Mouse (Mus musculus) limb, embryonic 12.5 days (tissue): Measurements from ENCODE around the gene Ddo. TPM values are rescaled to one million over a fixed set of nuclear protein-coding genes. Genes with fewer than 3 reads are reported as not detected.

ENCODE experiments used
- ATAC-seq: fragments of 200-750 bp; cut with Nextera tagmentation; 2 replicates; pipeline ENCODE4 v1.8.0; 2017; ENCODE audit warnings: low read depth, moderate TSS enrichment; ENCODE audit not compliant: insufficient number of reproducible peaks, insufficient read depth, low FRiP score, low TSS enrichment
- H3K27ac ChIP-seq: fragments of 300-500 bp; sonication (generic); 2 replicates; pipeline ENCODE4 v1.5.1; 2016; ENCODE audit warnings: mild to moderate bottlenecking, moderate library complexity
- H3K27me3 ChIP-seq: fragments of 300-500 bp; sonication (generic); 2 replicates; pipeline ENCODE4 v1.6.1; 2016; ENCODE audit warnings: mild to moderate bottlenecking, moderate library complexity
- H3K36me3 ChIP-seq: fragments of 300-500 bp; sonication (generic); 2 replicates; pipeline ENCODE4 v1.6.1; 2016; ENCODE audit warnings: mild to moderate bottlenecking, moderate library complexity
- H3K4me1 ChIP-seq: fragments of 300-500 bp; sonication (generic); replicated peaks from 2 replicates; pipeline ENCODE4 v1.6.1; 2016
- H3K4me2 ChIP-seq: fragments of 300-500 bp; sonication (generic); 2 replicates; pipeline ENCODE4 v1.6.1; 2016; ENCODE audit warnings: mild to moderate bottlenecking, moderate library complexity
- H3K4me3 ChIP-seq: fragments of 300-500 bp; sonication (generic); replicated peaks from 2 replicates; pipeline ENCODE4 v1.5.1; 2016; ENCODE audit warnings: mild to moderate bottlenecking
- H3K9ac ChIP-seq: fragments of 300-500 bp; sonication (generic); replicated peaks from 2 replicates; pipeline ENCODE4 v1.6.1; 2016; ENCODE audit warnings: mild to moderate bottlenecking, moderate library complexity
- H3K9me3 ChIP-seq: fragments of 300-500 bp; sonication (generic); 2 replicates; pipeline ENCODE4 v1.6.1; 2016; ENCODE audit warnings: mild to moderate bottlenecking, moderate library complexity
- WGBS: fragments of 180-500 bp; shearing (Covaris S2); methylation state at CpG from one replicate; pipeline ENCODE4 v1.1.7; 2016; 5-methylcytosine and 5-hydroxymethylcytosine counted together
- polyA plus RNA-seq: library from polyadenylated mRNA; unstranded; fragments of >200 nt; fragmentation: Nextera tagmentation; extraction: Ambion mirVana; gene quantifications from 2 replicates; pipeline ENCODE4 v1.2.1, GENCODE M21; 2016

Gene Ddo
- polyA plus RNA-seq, 1 experiment from 2014 or later = not detected

- Histone ChIP-seq H3K9ac (no peak overlapping the region), H3K27ac (no peak overlapping the region), H3K4me3 (no peak overlapping the region), H3K27me3 (peaks cover 4% of the 10 kb centered on the region; the same call in 1 of the 2 replicates), H3K4me2 (no peak overlapping the region), H3K4me1 (peaks cover 12% of the 10 kb centered on the region; the same call in 1 of the 2 replicates), H3K9me3 (no peaks in the 10 kb centered on the region), H3K36me3 (no peaks in the 10 kb centered on the region)
- no peak for ATAC-seq
- WGBS = 88% methylated on average over 7 of the region's 7 CpGs
Measured at GRCm38 (mm10) chr10:40684326-40684725, 54.5 kb downstream of the Ddo start.

- no peaks in the 10 kb centered on the region for H3K36me3 ChIP-seq
- no peaks in the 10 kb centered on the region for H3K9me3 ChIP-seq
- no peak overlapping the region for H3K4me2 ChIP-seq
- H3K9ac ChIP-seq = no peak overlapping the region
- 64% methylated on average over 8 of the region's 8 CpGs for WGBS
- H3K4me3 ChIP-seq = no peak overlapping the region
- ATAC-seq = no peak
- H3K4me1 ChIP-seq = peaks cover 12% of the 10 kb centered on the region; the same call in 1 of the 2 replicates
- peaks cover 4% of the 10 kb centered on the region; the same call in 1 of the 2 replicates for H3K27me3 ChIP-seq
- no peak overlapping the region for H3K27ac ChIP-seq
Measured at GRCm38 (mm10) chr10:40685641-40686040, 55.8 kb downstream of the Ddo start.

DNA sequence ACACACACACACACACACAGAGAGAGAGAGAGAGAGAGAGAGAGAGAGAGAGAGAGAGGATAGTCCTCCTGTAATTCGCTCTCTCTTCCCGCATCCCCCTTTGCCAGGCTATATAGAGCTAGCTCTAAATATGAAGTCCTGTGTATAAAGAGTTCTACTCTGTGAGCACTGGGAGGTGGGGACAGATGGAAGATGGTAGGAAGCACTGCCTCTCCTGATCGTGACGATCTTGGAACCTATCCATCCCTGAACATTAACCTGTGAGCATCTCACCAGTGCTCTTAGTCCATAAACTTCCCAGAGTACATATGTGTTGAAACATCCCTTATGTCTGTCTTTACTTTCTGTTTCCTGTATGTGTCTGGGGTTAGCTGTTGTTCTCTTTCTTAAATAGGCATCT is 57.2 kb downstream of the Ddo start:
- Histone ChIP-seq H3K9ac (no peak overlapping the region), H3K36me3 (no peaks in the 10 kb centered on the region), H3K27me3 (peaks cover 4% of the 10 kb centered on the region; the same call in 1 of the 2 replicates), H3K4me2 (no peak overlapping the region), H3K9me3 (no peaks in the 10 kb centered on the region), H3K4me3 (no peak overlapping the region), H3K4me1 (peaks cover 12% of the 10 kb centered on the region; the same call in 1 of the 2 replicates), H3K27ac (no peak overlapping the region)
- 89% methylated on average over 4 of the region's 4 CpGs for WGBS
- ATAC-seq = no peak

DNA sequence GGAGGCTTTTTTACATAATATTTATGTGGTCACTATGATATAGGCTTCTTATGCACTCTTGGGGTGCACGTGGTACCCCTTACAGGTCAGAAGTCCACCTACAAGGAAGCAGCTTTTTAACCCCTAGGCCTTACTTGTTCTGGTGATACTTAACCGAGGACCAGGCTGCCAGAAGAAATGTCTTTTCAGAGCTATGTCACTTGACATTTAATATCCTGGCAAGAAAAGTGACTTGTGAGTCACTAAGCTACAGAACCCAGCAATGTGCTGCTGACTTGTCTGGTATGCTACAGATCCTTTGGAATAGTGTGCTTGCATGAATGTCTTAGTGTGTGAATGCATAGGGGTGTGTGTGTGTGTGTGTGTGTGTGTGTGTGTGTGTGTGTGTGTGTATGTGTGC is 57.6 kb downstream of the Ddo start:
- Histone ChIP-seq H3K9me3 (no peaks in the 10 kb centered on the region), H3K9ac (no peak overlapping the region), H3K27ac (no peak overlapping the region), H3K4me1 (peaks cover 12% of the 10 kb centered on the region; the same call in 1 of the 2 replicates), H3K27me3 (peaks cover 4% of the 10 kb centered on the region; the same call in 1 of the 2 replicates), H3K36me3 (no peaks in the 10 kb centered on the region), H3K4me2 (no peak overlapping the region), H3K4me3 (no peak overlapping the region)
- 67% methylated on average over 2 of the region's 2 CpGs for WGBS
- ATAC-seq = no peak

DNA sequence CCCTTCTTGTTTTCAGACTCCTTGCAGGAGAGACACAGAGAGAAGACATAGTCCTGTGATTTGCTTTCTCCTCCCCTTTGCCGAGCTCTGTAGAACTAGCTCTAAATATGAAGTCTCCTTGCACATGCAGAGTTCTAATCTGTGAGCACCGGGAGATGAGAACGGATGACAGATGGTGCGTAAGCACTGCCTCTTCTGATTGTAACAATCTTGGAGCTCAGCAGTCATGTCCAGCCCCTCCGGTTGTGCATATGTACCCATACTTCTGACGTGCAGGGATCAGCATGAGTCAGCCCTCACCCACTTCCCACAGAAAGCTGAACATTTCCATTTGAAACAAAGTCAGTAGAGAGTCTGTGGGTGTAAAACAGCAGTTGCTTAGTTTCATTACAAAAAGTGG is 58.5 kb downstream of the Ddo start:
- peaks cover 5% of the 10 kb centered on the region; the same call in 1 of the 2 replicates for H3K4me1 ChIP-seq
- WGBS = 82% methylated on average over 6 of the region's 6 CpGs

GRCm38 (mm10) chr10:40688873-40689272 is 59.1 kb downstream of the Ddo start:
- no peaks in the 10 kb centered on the region for H3K9me3 ChIP-seq
- H3K4me2 ChIP-seq = no peak overlapping the region
- no peaks in the 10 kb centered on the region for H3K36me3 ChIP-seq
- no peak overlapping the region for H3K27ac ChIP-seq
- no peak overlapping the region for H3K4me3 ChIP-seq
- peaks cover 1% of the 10 kb centered on the region; the same call in 1 of the 2 replicates for H3K4me1 ChIP-seq
- peaks cover 4% of the 10 kb centered on the region; the same call in 1 of the 2 replicates for H3K27me3 ChIP-seq
- WGBS = 50% methylated on average over 1 of the region's 1 CpGs
- no peak overlapping the region for H3K9ac ChIP-seq
- no peak for ATAC-seq

More for the DNA sequence above, 58.5 kb downstream of the Ddo start:
- Histone ChIP-seq H3K4me3 (no peak overlapping the region), H3K9ac (no peak overlapping the region), H3K27ac (no peak overlapping the region), H3K27me3 (peaks cover 4% of the 10 kb centered on the region; the same call in 1 of the 2 replicates), H3K9me3 (no peaks in the 10 kb centered on the region), H3K36me3 (no peaks in the 10 kb centered on the region), H3K4me2 (no peak overlapping the region)
- ATAC-seq = no peak

DNA sequence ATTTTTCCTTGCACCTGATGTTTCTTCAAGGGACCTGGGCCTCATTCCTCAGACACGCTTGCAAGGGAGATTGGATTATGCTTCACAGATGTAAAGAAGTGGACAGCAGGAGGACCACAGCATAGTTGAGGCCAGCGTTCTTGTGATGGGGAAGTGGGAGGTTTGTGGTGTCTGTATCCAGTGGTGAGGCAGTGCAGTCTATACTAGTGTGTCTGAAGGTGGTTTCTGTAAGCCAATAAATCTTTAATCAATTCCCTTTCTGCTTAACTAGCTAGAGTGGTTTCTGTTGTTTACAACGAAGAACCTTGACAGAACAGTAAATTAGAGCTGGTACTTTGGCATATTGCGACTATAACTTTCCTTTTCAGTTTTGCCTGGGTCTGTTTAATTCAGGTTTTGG is 68.8 kb downstream of the Ddo start:
- whole genome bisulfite sequencing = 54% methylated on average over 4 of the region's 4 CpGs
- no peaks in the 10 kb centered on the region for H3K9me3 ChIP-seq
- no peak overlapping the region for H3K27ac ChIP-seq
- H3K4me3 ChIP-seq = no peak overlapping the region
- H3K4me1 ChIP-seq = no peaks in the 10 kb centered on the region
- no peak for ATAC-seq
- H3K4me2 ChIP-seq = no peak overlapping the region
- H3K27me3 ChIP-seq = no peaks in the 10 kb centered on the region
- H3K36me3 ChIP-seq = no peaks in the 10 kb centered on the region
- no peak overlapping the region for H3K9ac ChIP-seq

GRCm38 (mm10) chr10:40711127-40711526 is 81.3 kb downstream of the Ddo start:
- Histone ChIP-seq H3K27ac (no peak overlapping the region; the same call in 1 of the 2 replicates), H3K27me3 (no peaks in the 10 kb centered on the region), H3K36me3 (no peaks in the 10 kb centered on the region), H3K4me3 (no peak overlapping the region), H3K9ac (no peak overlapping the region), H3K4me1 (peaks cover 7% of the 10 kb centered on the region), H3K4me2 (no peak overlapping the region), H3K9me3 (no peaks in the 10 kb centered on the region)
- no peak for ATAC-seq
- 89% methylated on average over 7 of the region's 7 CpGs for WGBS

GRCm38 (mm10) chr10:40713018-40713608 is 83.3 kb downstream of the Ddo start:
- 37% methylated on average over 9 of the region's 9 CpGs for WGBS
- no peak for ATAC-seq

GRCm38 (mm10) chr10:40713829-40714228 is 84.0 kb downstream of the Ddo start:
- Histone ChIP-seq H3K27me3 (no peaks in the 10 kb centered on the region), H3K27ac (no peak overlapping the region), H3K4me1 (peaks cover 15% of the 10 kb centered on the region), H3K4me3 (no peak overlapping the region), H3K36me3 (no peaks in the 10 kb centered on the region), H3K9me3 (no peaks in the 10 kb centered on the region), H3K9ac (no peak overlapping the region), H3K4me2 (no peak overlapping the region)
- 83% methylated on average over 9 of the region's 9 CpGs for WGBS
- ATAC-seq = no peak

More at GRCm38 (mm10) chr10:40713018-40713608, 83.3 kb downstream of the Ddo start:
- no peaks in the 10 kb centered on the region for H3K27me3 ChIP-seq
- H3K36me3 ChIP-seq = no peaks in the 10 kb centered on the region
- no peak overlapping the region for H3K4me3 ChIP-seq
- H3K27ac ChIP-seq = no peak overlapping the region
- H3K4me2 ChIP-seq = no peak overlapping the region
- H3K9ac ChIP-seq = no peak overlapping the region
- H3K4me1 ChIP-seq = peaks cover 15% of the 10 kb centered on the region
- no peaks in the 10 kb centered on the region for H3K9me3 ChIP-seq

GRCm38 (mm10) chr10:40715151-40715550 is 85.3 kb downstream of the Ddo start:
- 86% methylated on average over 4 of the region's 4 CpGs for WGBS

DNA sequence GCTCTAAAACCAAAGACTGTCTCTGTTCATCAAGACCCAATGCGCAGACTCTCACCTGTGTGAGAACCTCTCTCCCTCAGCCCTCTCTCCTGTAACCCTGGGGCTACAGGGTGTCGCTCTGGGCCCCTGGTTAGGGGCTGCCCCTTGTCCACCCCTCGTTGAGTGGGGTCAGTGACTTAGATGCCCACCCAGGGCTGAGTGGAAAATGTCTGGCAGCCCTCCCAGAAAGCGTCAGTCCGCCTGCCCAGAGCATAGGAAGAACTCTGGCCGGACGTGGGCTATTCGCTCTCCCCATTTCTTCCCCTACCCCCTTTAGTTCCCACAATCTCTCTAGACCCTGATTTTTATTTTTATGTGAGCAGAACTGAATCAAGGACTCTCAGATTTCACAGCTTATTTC is 86.5 kb downstream of the Ddo start:
- no peak overlapping the region for H3K27ac ChIP-seq
- no peak overlapping the region for H3K9ac ChIP-seq
- no peaks in the 10 kb centered on the region for H3K36me3 ChIP-seq
- H3K4me2 ChIP-seq = no peak overlapping the region
- ATAC-seq = no peak
- no peaks in the 10 kb centered on the region for H3K27me3 ChIP-seq
- 73% methylated on average over 8 of the region's 8 CpGs for WGBS
- no peaks in the 10 kb centered on the region for H3K9me3 ChIP-seq
- H3K4me3 ChIP-seq = no peak overlapping the region
- H3K4me1 ChIP-seq = peaks cover 21% of the 10 kb centered on the region

More at GRCm38 (mm10) chr10:40715151-40715550, 85.3 kb downstream of the Ddo start:
- H3K4me1 ChIP-seq = peaks cover 15% of the 10 kb centered on the region
- H3K9ac ChIP-seq = no peak overlapping the region
- ATAC-seq = no peak
- no peak overlapping the region for H3K4me3 ChIP-seq
- no peaks in the 10 kb centered on the region for H3K36me3 ChIP-seq
- no peak overlapping the region for H3K27ac ChIP-seq
- H3K4me2 ChIP-seq = no peak overlapping the region
- H3K27me3 ChIP-seq = no peaks in the 10 kb centered on the region
- H3K9me3 ChIP-seq = no peaks in the 10 kb centered on the region
